Mouse (Mus musculus) megakaryocyte, embryonic 14.5 days (primary cell): Measurements from ENCODE around the gene Xpr1. TPM values are rescaled to one million over a fixed set of nuclear protein-coding genes. Genes with fewer than 3 reads are reported as not detected.
"Not testable (repeated sequence)": the region's sequence is repeated elsewhere in the genome, so short reads cannot be mapped to it uniquely, and the experiment has no call there.

ENCODE experiments used
- H3K27me3 ChIP-seq: replicated peaks from 2 replicates; pipeline ENCODE3; 2012; ENCODE audit warnings: inconsistent platforms
- H3K36me3 ChIP-seq: replicated peaks from 2 replicates; pipeline ENCODE3; 2012; ENCODE audit warnings: low read length, inconsistent platforms, mixed read lengths
- H3K4me1 ChIP-seq: 2 replicates; pipeline ENCODE4 v1.6.1; 2012; ENCODE audit warnings: inconsistent platforms
- H3K4me3 ChIP-seq: replicated peaks from 2 replicates; pipeline ENCODE3; 2012; ENCODE audit warnings: moderate library complexity, mild to moderate bottlenecking, inconsistent platforms
- H3K9me3 ChIP-seq: 2 replicates; pipeline ENCODE4 v1.6.1; 2012; ENCODE audit warnings: inconsistent platforms
- FLI1 ChIP-seq: IDR thresholded peaks from 2 replicates; pipeline ENCODE4 v1.6.1; 2012; ENCODE audit warnings: low read length, inconsistent platforms, mixed read lengths
- GATA1 ChIP-seq: IDR thresholded peaks from 3 replicates; pipeline ENCODE4 v1.6.1; 2012; ENCODE audit warnings: mixed read lengths, low read length, inconsistent platforms, borderline replicate concordance
- polyA plus RNA-seq: library from polyadenylated mRNA; stranded (reverse); fragments of >175 nt; gene quantifications from 2 replicates; pipeline ENCODE4 v1.2.3, GENCODE M21; 2012; ENCODE audit warnings: low replicate concordance; ENCODE audit not compliant: insufficient read depth

Gene Xpr1
- polyA plus RNA-seq, 1 experiment, result 3.4 TPM

- Histone ChIP-seq H3K36me3 (peaks cover 87% of the 10 kb centered on the region), H3K4me3 (no peak overlapping the region), H3K4me1 (no peaks in the 10 kb centered on the region), H3K27me3 (no peaks in the 10 kb centered on the region), H3K9me3 (peaks cover 7% of the 10 kb centered on the region; the same call in 1 of the 2 replicates)
- no peak for TF ChIP-seq GATA1
- no peak for TF ChIP-seq FLI1
Observed at GRCm38 (mm10) chr1:155289411-155289810, 127.8 kb downstream of the Xpr1 start.

- H3K9me3 ChIP-seq, result peaks cover 7% of the 10 kb centered on the region; the same call in 1 of the 2 replicates
- peaks cover 94% of the 10 kb centered on the region for H3K36me3 ChIP-seq
- no peak overlapping the region for H3K4me3 ChIP-seq
- TF ChIP-seq FLI1 (no peak), GATA1 (no peak)
- H3K27me3 ChIP-seq, result no peaks in the 10 kb centered on the region
- no peaks in the 10 kb centered on the region for H3K4me1 ChIP-seq
Observed at GRCm38 (mm10) chr1:155288033-155288432, 129.2 kb downstream of the Xpr1 start.

- no peak for TF ChIP-seq FLI1
- no peak for TF ChIP-seq GATA1
- H3K4me1 ChIP-seq, result 0 out of 2 replicates have a peak, but pooled peaks cover 3% of the 10 kb centered on the region
- H3K36me3 ChIP-seq, result peaks cover 97% of the 10 kb centered on the region
- H3K27me3 ChIP-seq, result no peaks in the 10 kb centered on the region
- no peak overlapping the region for H3K4me3 ChIP-seq
- H3K9me3 ChIP-seq, result peaks cover 7% of the 10 kb centered on the region; the same call in 1 of the 2 replicates
Observed at GRCm38 (mm10) chr1:155283808-155284207, 133.4 kb downstream of the Xpr1 start.

- Histone ChIP-seq H3K27me3 (no peaks in the 10 kb centered on the region), H3K36me3 (peaks cover 91% of the 10 kb centered on the region), H3K4me3 (no peak overlapping the region), H3K9me3 (no peaks in the 10 kb centered on the region), H3K4me1 (peaks cover 9% of the 10 kb centered on the region)
- TF ChIP-seq GATA1 (no peak), FLI1 (no peak)
Observed at GRCm38 (mm10) chr1:155281003-155281793, 136.0 kb downstream of the Xpr1 start.

GRCm38 (mm10) chr1:155280306-155280705, 136.9 kb downstream of the Xpr1 start:
- TF ChIP-seq GATA1 (no peak), FLI1 (no peak)
- H3K9me3 ChIP-seq, result no peaks in the 10 kb centered on the region
- H3K4me1 ChIP-seq, result peaks cover 9% of the 10 kb centered on the region
- H3K36me3 ChIP-seq, result peaks cover 88% of the 10 kb centered on the region
- no peaks in the 10 kb centered on the region for H3K27me3 ChIP-seq
- no peak overlapping the region for H3K4me3 ChIP-seq

- Histone ChIP-seq H3K4me3 (no peak overlapping the region), H3K9me3 (no peaks in the 10 kb centered on the region), H3K4me1 (peaks cover 21% of the 10 kb centered on the region), H3K27me3 (no peaks in the 10 kb centered on the region), H3K36me3 (peaks cover 54% of the 10 kb centered on the region)
- no peak for TF ChIP-seq FLI1
- no peak for TF ChIP-seq GATA1
Observed at GRCm38 (mm10) chr1:155276381-155277033, 140.7 kb downstream of the Xpr1 start.

- no peak overlapping the region for H3K4me3 ChIP-seq
- H3K27me3 ChIP-seq, result no peaks in the 10 kb centered on the region
- TF ChIP-seq GATA1 (no peak), FLI1 (no peak)
- no peaks in the 10 kb centered on the region for H3K9me3 ChIP-seq
- peaks cover 19% of the 10 kb centered on the region for H3K4me1 ChIP-seq
- peaks cover 47% of the 10 kb centered on the region for H3K36me3 ChIP-seq
Observed at GRCm38 (mm10) chr1:155275793-155276192, 141.4 kb downstream of the Xpr1 start.

GRCm38 (mm10) chr1:155274976-155275375, 142.2 kb downstream of the Xpr1 start:
- Histone ChIP-seq H3K36me3 (peaks cover 38% of the 10 kb centered on the region), H3K4me1 (peaks cover 19% of the 10 kb centered on the region), H3K4me3 (no peak overlapping the region), H3K9me3 (no peaks in the 10 kb centered on the region), H3K27me3 (no peaks in the 10 kb centered on the region)
- TF ChIP-seq FLI1, result no peak
- no peak for TF ChIP-seq GATA1

GRCm38 (mm10) chr1:155272953-155273352, 144.3 kb downstream of the Xpr1 start:
- H3K9me3 ChIP-seq, result peaks cover 4% of the 10 kb centered on the region; the same call in 1 of the 2 replicates
- no peaks in the 10 kb centered on the region for H3K27me3 ChIP-seq
- H3K4me1 ChIP-seq, result peaks cover 19% of the 10 kb centered on the region
- TF ChIP-seq GATA1 (no peak), FLI1 (no peak)
- no peak overlapping the region for H3K4me3 ChIP-seq
- peaks cover 21% of the 10 kb centered on the region for H3K36me3 ChIP-seq

- H3K4me1 ChIP-seq, H3K36me3 ChIP-seq, H3K4me3 ChIP-seq, H3K9me3 ChIP-seq: not testable (repeated sequence)
- H3K27me3 ChIP-seq, result peaks cover 23% of the 10 kb centered on the region
Observed at GRCm38 (mm10) chr1:155262496-155262895, 154.7 kb downstream of the Xpr1 start.
